Mouse (Mus musculus) layer of hippocampus, adult 11-12 months (tissue): ENCODE results near the gene Prrt2.

Experiments
- DNase-seq: peaks from one replicate; pipeline ENCODE4 v3.0.0; 2022; ENCODE audit warnings: low spot score

The Prrt2 gene

DNA sequence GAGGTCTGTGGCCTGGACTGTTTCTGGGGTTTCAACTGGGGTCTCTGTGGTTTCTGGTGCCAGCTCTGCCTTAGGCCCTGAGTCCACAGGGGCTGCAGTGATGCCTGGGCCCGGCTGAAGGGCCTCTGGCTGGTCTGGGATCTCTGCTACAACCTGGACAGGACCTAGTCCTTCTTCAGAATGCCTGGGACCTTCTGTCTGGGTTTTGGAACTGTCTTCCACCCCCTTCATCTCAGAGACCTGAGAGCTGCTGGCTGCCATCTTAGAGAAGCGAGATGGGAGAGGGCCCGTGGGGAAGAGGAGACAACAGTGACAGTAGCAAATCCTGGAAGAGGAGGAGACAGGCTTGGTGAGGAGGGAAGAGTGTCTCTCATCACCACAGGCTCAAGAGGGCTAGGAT is 980 bp downstream of the Prrt2 start:
- no peak for DNase-seq

DNA sequence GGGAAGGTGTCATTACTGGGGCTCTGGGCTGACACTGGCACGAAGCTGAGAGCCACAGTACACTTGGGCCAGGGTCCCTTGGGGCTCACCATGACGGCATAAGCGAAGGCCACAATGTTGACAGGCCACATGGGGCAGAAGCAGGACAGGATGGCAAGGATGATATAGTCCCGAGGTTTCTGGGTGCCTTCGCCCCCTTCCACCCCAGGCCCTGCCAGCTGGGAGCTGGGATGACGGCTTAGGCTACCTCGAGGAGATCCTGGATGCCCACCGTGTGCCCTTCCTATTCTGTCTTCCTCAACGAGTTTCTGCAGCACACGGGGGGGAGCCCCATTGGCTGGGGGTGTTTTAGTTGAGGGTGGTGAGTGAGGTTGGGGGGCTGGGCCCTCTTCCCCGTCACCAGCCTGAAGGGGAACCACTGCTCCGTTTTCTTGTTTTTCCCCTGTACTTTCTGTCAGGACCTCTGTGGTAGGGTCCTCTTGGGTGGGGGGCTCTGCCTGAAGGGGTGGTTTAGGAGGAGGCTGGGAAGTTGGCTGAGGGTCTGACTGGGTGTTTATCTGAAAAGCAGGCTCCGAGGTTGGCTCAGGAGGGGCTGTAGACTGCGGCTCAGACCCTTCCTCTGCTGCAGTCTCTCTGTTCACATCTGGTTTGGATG is 1.6 kb downstream of the Prrt2 start:
- DNase-seq, result no peak

DNA sequence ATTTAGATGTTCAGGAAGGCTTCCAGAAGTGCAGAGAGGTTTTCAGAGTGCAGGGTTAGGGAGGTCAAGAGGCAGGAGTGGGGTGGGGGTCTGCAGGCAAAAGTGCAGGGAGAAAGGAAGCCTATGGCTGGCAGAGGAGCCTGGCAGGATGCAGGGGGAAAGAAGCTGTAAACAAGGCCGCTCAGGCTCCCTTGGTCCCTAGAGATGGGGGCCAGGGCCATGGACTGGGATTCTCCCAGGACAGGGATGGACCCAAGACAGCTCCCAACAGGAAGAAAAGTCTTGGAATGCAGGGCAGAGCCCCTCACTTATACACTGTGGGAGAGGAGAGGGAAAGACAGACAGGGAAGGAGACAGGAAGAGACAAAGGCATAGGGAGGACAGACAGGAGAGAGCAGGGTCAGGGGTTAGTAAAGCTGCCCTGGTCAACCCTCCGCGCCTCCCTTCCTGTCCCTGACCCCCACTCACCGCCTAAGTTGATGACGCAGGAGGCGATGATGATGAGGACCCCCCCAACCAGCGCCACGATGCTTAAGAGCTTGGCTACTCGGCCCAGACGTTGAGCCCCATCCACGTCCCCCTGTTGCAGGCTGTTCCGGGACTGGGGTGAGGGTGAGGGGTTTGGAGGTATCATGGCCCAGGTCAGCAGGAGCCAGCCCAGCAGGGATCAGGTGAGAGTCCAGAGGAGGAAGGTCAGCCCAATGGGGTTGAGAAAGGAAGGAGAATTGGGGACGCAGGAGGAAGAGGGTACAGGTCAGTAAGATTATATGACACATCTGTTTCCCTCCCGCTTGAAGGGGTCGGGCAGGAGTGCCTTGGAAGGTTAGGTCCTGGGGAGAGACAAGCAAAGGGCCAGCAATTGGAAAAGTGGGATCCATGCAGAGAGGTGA is 2.4 kb downstream of the Prrt2 start:
- no peak for DNase-seq

DNA sequence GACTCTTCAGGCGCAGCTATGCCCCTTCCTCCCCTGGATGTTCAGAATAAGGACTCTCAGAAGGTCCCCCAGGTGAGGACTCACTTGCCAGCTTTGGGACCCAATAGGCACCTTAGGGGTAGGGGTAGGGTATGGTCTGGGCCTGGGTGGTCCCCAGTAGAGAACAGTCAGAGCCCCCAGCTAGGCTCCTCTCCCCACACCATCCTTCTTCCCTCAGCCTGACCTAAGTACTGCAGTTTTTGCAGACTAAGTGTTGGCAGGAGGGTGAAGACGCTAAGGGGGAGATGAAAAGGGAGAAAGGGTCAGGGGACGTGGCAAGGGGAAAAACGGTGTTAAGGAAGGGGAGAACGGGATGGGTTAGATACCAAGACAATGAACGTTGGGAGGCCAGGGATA is 3.1 kb downstream of the Prrt2 start:
- no peak for DNase-seq

DNA sequence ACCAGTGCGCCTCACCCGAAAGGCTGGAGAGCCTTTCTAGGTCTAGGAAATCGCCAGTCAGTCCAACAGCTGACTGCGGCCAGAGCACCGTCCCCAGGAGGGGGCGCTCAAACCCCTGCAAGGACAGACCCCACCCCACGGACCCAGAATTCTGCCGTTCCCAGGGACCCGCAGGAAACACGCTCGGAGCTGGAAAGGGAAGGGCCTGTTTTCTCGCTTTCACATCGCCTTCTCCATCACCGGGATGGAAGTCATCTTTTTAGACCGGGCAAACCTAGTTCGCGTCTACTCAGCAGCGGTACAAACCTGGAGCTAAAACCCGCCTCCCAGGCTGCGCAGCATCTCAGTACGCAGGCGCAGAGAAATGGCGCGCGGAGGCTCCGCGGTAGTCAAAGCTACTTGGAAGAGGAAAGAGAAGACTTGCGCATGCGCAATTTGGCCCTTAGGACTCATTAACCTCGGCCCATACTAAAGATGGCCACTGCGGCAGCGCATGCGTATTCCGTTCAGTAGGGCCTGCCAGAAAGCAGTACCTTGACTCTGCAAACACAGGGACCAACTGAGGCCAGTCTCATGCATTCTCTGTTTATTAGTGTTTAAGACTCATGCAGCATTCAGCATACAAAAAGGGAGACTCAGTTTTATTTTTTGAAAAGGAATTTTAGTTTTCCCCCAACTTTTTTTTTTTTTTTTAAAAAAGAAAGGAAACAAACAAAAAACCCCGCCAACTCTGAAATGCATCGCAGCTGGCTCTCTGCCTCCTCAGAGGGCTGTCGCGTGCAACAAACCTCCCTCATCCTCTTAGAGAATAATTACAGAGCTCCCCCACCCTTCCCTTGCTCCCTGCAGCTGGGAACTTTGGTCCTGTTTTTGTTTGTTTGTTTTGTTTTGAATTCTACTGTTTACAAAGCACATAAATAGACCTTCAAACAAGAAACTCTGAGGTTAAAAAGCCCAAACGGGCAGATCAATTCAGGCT is 3.8 kb downstream of the Prrt2 start, which contains the start of gene Pagr1a:
Gene Pagr1a (minus strand): TSS at position 382 of the 979 bp plus-strand sequence.
- DNase-seq, result peak; percentile 99

DNA sequence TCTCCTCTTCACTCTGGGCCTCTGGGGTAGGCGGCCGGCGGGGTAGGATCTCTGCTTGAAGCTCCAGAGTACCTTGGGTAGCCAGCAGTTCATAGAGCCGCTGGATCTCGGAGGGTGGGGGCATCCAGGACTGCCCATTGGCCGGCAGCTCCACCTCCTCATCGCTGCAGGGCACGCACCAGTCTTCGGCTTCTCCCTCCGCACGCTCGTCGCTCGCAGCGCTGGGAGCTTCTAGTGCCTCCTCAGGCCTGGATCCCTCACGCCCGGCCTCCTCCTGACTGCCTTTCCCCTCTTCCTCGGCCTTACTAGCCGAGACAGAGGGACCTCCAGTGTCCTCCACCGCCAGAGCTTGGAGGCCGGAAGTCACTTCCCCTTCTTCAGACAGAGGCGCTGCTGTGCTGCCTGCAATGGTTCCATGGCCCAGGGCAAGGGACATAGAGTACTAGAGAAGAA is 4.5 kb downstream of the Prrt2 start:
- no peak for DNase-seq

DNA sequence TGATC is 4.7 kb downstream of the Prrt2 start, which contains the start of gene Pagr1b:
Gene Pagr1b (minus strand): TSS at position 4 of the 5 bp plus-strand sequence.
- DNase-seq, result no peak

DNA sequence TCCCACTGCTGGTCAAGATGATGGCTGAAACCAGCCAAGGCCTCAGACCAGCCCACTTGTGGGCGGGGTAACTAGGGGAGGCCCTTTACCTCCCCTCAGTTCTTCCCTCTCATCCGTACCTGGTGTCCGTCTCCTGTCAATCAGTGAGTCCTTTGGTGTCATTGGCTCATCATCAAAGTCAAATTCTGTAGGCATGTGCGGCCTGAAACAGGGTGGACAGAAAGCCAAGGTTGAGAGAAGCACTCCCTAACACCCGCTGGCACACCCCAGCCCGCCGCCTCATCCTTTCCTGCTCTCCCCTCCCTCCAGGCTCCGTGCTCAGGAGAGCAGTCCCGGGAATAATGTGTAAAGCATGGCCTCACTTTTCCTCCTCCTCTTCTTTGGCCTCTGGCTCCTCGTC is 4.9 kb downstream of the Prrt2 start:
- DNase-seq, result peak; percentile 23

DNA sequence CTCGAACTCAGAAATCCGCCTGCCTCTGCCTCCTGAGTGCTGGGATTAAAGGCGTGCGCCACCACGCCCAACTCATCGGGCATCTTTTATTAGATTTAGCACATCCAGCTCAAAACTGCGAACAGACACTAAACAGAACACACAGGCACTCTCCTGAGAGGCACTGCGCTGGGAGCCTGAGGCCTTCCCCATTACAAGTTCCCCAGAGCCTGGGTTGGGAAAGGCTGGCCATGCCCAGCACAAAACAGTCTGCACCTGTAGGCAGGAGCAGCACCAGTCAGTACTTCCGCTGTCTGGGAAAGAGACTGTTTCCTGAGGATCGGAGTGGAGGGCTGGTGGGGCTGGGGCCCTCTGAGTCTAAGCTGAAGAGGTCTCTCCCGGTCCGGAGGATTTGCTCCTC is 6.0 kb downstream of the Prrt2 start:
- no peak for DNase-seq

DNA sequence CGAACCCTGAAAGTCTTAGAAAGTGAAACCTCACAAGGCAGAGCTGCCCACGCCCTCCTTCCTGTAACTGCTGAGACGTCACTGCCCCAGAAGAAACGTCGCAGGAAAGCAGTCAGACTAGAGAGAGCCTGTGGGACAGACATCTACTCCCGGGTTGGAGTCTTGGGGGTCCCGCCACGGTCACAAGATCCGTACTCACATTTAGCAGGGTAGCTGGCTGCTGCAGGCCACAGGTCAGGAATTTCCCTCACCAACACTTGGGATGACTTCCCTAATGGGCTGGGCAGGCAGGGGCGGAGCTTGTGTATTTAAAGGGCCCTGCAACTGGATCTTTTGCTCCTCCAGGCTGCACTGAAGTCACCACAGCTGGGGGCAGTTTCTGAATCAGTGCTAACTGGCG is 6.7 kb downstream of the Prrt2 start, which contains the start of gene Mvp:
Gene Mvp (minus strand): TSS at position 302 of the 400 bp plus-strand sequence.
- peak; percentile 56 for DNase-seq

DNA sequence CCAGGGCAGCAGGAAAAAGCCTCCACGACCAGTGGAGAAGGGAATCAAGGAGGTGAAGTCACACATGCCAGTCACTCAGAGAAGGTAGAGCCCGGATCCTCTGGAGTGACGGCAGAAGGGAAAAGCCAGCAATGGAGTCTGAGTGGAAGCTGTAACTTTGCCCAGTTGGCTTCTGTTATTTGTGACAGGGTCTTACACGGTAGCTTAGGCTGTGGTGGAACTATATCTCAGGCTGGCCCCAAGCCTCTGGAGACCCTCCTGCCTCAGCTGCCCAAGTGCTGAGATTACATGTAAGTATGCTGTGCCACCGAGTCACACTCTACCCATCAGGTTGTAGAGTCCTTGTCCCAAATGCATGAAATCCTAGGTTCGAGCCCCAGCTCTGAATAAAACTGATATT is 7.6 kb downstream of the Prrt2 start:
- DNase-seq, result no peak

DNA sequence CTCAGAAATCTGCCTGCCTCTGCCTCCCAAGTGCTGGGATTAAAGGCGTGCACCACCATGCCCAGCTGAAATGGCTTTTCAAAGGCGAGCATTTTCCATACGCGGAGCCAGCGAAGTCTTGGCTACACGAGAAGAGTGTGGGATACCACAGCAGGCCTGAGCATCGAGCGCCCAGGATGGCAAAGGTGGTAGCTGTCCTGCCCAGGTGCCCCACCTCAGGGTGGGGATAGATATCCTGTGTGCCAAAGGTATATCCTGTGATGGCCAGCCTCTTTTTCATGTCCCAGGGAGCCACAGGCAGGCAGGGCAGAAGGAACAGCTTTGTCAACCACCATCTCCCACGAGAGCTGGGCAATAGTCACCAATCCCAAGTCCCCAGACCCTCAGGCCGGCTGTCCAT is 8.2 kb downstream of the Prrt2 start:
- no peak for DNase-seq

DNA sequence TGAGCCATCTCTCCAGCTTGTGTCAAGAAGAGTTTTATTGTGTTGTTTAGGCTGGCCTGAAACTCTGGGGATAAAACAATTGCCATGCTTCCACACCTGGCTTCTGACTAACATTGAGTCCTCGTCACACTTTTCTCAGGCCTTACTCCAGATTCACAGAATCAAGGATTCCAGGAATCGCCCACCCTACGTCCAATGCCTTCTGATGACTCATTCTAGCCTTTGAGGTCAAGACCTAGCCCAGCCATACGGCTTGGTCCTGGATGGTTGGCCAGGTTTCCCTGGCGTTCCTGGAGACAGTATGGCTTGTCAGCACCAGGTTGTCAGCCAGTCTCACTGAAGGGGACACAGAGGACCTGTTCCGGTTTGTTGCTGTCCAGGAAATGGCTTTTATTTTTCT is 8.6 kb downstream of the Prrt2 start:
- DNase-seq, result no peak

DNA sequence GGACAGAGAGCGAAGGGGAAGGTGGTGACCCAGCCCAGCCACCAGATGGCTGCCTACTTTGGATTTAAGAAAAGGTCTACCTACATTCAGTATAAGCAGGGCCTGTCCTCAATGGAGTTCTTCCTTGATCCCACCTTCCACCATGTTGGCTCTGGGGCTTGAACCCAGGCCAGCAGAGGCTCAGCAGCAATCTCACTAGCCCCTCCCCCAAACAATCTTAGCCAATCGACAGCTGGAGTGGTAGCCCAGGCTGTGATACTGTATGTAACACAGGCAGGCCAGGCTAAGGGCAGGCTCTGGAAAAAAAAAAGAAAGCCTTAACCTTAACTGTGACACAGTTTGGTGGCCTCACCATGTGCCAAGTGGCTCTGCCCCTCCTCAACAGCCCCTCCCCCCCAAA is 9.3 kb downstream of the Prrt2 start:
- no peak for DNase-seq

DNA sequence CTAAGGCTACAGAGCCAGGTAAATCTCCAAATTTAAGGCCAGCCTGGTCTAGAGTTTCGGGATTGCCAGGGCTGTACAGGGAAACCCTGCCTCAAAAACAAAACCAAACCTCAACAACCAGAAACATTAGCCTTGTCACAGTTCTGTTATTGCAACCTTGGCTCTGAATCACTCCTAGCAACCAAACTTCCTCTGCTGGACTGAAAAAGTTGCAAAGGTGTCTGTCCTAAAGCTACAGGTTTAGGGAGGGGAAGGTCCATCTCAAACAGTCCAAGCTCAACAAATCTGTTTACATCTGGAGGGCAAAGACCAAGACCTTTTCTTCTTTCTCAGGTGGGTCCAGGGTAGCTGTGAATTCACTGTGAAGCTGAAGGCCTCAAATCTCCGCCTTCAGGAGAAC is 10.0 kb downstream of the Prrt2 start:
- no peak for DNase-seq

DNA sequence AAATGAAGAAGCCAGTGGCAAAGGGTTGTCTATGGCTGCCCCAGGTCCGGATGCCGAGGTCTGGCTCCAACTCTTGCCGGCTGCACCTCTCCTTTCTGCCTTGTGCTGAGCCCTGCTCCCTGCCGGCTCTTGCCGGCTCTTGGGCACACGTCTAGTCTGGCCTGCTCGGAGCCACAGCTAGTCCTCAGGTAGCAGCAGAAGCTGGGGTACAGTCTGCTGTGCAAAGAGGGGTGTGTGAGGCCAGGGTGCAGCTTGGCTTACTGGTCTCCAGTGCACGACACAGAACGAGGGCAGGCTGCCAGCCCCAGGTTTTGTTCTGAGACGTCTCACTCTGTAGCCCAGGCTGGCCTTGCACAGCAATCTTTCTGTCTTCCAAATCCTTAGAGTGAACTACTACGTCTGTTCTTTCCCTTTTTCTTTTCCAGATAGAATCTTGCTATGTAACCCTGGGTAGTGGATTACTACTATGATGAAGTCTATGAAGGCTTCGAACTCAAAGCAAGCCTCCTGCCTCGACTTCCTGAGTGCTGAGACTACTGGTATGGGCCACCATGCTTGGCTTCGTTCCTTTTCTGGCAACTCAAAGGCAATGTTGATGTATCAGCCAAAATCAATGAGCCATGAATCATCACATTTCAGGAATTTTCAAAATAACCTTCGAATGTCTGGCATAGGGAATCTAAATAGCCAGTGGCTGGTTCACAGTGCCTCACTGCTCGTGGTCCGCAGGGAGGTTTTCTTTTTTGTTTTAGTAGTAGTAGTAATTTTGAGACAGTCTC is 11.5 kb downstream of the Prrt2 start:
- no peak for DNase-seq

DNA sequence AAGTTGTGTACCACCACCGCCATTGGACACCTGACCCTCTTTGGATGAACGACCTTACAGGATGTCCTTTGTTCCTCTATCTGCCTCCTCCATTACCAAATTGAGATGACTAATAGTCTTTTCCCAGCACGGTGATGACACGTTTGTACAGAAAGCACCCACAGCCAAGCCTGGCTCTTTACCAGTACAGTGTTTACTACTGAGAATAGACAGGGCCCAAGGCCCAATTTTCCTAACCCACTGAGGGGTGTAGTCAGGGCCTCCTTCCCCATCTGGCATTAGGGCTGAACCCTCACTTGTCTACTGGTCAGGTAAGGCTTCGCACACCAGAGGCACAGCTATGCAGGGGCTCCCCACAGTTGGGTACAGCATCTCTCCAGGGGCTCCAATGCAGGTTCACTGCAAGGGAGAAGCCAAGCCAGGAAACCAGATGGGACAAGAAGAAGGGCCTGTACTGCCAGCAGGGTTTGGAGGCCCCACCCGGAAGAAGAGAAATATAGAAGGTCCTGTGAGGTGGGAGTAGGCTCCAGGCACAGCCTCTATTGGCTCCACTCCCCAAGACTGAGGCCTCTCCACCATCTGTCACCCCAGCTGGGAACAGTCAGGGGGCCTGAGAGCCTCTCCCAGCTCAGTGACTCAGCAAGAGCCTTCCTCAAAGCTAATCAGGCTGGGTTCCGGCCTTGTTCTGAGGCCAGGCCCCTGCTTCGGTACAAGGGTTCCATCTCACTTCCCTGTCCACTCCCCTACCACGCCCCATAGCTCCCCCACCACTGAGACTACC is 12.6 kb downstream of the Prrt2 start:
- DNase-seq, result peak; percentile 89

DNA sequence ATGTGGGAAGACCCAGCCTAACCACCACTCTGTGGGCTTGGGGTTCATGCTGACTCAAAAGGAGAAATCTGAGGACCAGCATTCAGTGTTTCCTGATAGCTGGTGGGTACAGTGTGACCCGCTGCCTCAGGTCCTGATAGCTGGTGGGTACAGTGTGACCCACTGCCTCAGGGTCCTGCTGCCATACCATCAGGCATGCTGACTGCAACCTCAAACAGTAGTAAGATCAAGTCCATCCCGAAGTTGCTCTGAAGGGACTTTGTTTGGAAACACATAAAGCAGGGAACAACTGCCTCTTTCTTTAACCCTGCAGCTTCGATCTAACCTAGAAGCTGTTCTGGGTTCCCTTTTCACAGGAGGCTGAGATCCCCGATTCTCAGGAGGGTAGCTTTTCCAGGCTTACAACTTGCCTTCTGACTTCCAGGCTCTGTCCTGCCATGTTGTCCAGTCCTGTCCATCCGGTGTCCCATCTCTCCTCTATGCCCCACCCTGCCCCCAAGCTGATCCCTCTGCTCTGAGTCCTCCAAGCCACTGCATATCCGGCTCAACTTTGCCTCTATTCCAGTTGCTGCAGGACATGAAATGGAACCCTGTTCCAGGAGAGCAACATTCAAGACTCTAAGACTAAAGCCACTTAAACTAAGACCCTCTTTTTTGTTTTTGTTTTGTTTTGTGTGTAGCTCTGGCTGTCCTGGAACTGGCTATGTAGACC is 13.5 kb downstream of the Prrt2 start:
- no peak for DNase-seq

DNA sequence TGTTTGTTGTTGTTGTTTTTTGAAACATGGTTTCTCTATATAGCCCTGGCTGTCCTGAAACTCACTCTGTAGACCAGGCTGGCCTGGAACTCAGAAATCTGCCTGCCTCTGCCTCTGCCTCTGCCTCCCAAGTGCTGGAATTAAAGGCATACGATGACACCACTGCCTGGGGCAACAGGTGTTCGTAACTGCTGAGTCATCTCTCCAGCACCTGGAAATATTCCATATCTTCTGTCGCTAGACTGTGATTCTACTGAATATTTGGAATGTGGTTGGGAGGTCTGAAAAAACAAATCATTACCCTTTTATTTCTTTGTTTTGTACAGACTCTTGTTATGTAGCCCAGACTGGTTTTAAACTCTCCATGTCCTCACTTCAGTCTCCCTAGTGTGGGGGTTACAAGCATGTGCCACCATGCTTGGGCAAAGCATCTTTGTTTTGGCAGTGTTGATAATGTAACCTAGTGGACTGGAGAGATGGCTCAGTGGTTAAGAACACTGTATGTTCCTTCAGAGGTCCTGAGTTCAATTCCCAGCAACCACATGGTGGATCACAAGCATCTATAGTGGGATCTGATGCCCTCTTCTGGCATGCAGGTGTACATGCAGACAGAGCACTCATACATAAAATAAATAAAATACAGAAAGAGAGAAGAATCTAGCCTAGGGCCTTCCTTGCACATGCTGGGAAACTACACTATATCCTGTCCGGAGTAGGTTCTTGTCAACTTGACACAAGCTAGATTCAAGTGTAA is 16.7 kb downstream of the Prrt2 start:
- DNase-seq, result no peak

DNA sequence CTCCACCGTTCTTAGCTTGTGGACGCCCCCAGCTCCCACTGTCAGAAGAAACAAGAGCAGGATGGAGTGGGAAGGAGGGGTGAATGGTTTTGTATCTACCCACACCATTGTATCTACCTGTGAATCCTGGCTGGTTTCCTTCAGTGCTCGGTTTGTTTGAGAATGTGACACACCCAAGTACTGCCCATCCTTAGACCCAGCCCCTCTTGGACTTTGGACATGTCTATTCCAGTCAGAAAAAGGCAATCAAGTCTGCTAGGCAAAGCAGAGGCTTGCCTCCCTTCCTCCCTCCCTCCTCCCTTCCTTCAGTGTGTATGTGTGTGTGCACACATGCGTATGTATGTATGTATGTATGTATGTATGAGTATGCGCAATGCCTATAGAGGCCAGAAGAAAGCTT is 17.4 kb downstream of the Prrt2 start:
- no peak for DNase-seq
